Mouse (Mus musculus) cerebellum, adult 2 months (tissue): Measurements from ENCODE around the gene Zfp319.

Experiments used
- CTCF ChIP-seq: fragments of 200-500 bp; IDR thresholded peaks from 2 replicates; pipeline ENCODE4 v1.5.1; 2011; ENCODE audit warnings: low read depth, mild to moderate bottlenecking, control low read depth, low read length, moderate library complexity, borderline replicate concordance; ENCODE audit not compliant: insufficient read depth
- POLR2A ChIP-seq: fragments of 200-500 bp; IDR thresholded peaks from 2 replicates; pipeline ENCODE4 v1.6.1; 2011; ENCODE audit warnings: low read length, control low read depth, borderline replicate concordance; ENCODE audit not compliant: insufficient read depth

DNA sequence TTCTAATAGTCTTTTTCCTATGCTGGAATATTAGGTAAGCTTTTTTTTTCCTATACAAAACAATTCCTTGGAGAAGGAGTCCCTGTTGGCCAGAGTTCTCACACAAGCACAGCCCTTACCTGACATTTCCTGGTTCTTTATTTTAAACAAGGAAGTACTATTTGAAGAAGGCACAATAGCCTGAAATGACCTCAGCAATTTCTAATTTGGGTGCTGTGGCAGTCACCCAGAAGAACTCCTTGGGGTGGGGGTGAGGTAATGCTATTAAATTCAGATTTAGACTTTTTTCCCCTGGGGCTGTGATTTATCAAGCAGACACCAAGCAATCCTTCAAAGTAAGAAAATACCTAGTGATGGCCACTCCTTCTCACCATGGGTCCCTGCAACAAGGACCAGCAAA is 49.2 kb upstream of the Zfp319 start:
- TF ChIP-seq CTCF (no peak), POLR2A (no peak)
